Mouse (Mus musculus) right cerebral cortex, adult 18-20 months (tissue): Measurements from ENCODE around the gene Upf1.

Experiments used
- DNase-seq: peaks from one replicate; pipeline ENCODE4 v3.0.0; 2022; ENCODE audit warnings: mixed read lengths

The Upf1 gene

GRCm38 (mm10) chr8:70353194-70353817 lies at the start of gene Upf1:
TSS of gene Upf1 (minus strand) at chr8:70353278.
- peak; percentile 99 for DNase-seq

DNA sequence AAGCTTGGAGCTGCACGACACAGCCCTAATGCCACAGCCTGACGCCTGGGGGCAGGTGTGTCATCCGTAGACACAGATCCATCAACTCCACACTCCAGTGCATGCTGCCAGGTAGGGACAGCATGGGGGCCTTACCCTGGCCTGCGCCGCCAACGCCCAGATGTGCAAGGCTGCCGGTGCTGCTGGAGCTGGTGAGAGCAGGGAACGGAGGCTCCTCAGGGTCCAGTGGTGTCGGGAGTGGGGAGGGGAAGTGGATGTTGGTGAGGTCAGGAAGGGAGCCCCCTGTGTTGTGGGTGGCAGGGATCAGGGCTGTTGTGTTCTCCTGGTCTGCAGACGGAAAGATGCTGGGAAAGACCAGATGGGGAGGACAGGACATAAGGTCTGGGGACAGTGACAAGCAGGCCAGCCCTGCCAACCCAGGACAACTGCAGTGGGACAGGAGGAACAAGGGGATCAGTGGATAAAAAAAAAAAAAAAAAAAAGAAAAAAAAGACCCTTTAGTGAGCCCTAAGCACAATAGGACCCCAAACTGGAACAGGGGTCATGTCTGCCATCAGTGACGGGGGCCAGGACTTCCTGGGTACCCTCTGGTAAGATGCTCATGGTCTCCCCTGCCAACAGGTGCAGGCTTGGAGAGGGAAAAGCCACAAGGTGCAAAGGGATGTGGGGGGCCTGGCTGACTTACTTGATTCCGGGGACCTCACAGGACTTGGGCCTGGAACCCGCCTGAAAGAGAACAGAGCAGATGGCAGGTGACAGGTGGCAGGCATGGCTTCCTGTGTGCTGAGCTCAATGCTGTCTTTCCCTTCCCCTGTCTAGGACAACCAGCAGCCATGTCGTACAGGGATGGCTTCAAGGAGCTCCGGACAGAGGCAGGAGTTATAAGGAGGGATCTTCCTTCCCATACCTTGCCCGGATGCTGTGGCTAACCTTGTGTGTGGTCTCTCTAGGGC lies 44.8 kb upstream of the Upf1 start:
- DNase-seq = no peak

DNA sequence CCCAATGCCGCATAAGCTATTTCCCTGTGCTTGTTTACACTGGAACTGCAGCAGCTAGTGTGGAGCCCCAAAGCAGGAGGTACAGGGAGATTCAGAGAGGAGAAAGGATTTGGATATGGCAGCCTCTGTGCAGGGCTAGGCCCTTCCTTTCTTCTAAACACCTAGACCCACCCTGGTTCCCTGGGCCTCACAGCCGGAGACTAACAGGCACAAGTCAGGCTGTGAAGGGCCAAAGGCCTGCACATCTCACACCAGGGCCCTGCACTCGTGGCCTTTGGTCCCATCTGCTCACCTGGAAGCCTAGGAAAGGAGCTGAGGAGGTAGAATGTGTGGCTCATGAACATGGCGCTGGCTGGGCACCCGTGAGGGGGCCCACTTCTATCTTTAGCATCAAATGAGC lies 43.1 kb upstream of the Upf1 start:
- DNase-seq = no peak

GRCm38 (mm10) chr8:70395649-70396048 lies 42.6 kb upstream of the Upf1 start:
- no peak for DNase-seq

DNA sequence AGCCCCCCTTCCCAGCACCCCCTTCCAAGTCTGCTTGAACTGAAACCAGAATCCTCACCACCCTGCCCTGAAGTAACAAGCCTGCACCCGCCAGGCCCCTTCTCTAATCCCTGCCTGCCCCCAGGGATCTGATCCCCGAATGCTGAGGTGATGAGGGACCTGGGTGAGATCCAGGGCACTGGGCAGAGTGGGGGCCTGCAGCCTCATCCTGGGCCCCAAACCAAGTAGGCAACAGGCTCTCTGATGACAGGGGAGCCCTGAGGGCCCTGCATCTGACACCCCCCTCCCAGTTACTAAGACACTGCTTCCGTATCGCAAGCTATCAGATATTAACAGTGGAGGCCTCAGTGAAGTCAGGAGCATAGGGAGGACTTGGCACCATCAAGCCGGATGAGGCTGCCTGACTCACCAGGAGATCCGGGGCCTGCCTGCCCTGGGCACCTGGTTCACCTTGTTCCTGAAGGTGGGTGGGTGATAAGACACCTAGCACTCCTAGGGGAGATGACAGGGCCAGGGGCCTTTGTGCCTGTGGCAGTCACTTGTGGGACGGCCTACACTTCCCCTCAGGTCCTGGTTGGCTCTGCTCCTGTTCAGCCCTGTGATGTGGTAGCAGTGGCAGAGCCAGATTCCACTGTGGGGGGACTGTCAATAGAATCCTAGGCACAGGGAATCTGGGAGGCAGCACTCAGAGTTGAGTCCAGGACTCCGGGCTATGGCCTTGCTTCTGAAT lies 41.4 kb upstream of the Upf1 start:
- DNase-seq = no peak

DNA sequence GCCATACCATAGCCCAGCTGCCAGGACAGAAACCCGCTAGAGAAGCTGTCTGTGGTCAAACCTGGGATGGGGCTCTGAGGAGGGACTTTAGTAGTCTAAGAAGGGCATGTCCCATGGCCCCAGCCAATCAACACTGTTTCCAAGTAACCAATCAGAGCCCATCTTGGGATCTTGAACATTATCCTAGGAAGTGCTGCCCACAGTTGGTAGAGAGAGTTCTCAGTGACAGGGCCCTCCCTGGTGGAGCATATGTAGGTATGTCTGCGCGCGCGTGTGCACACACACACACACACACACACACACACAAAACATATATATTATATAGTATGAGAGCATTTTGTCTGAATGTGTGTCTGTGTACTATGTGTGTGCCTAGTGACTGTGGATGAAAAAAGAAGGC lies 40.0 kb upstream of the Upf1 start:
- no peak for DNase-seq

GRCm38 (mm10) chr8:70389678-70390077 lies 36.6 kb upstream of the Upf1 start:
- DNase-seq = no peak

- DNase-seq = peak; percentile 48
Observed at GRCm38 (mm10) chr8:70383287-70383686, 30.2 kb upstream of the Upf1 start.

DNA sequence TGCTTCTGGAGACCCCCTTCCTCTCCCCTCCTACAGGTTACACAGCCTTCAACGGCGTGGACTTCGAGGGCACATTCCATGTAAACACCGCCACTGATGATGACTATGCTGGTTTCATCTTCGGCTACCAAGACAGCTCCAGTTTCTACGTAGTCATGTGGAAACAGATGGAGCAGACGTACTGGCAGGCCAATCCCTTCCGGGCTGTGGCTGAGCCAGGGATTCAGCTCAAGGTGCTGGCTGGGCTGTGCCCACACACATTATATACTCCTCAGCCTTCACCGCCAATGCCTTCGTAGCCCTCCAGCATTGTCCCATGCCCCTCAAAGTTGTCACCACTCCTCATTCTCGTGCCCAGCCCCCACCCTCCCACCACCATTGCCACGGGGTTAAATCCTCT lies 27.0 kb upstream of the Upf1 start:
- DNase-seq = peak; percentile 31

GRCm38 (mm10) chr8:70377049-70377448 lies 24.0 kb upstream of the Upf1 start:
- DNase-seq = no peak

- DNase-seq = no peak
Observed at GRCm38 (mm10) chr8:70376275-70376741, 23.2 kb upstream of the Upf1 start.

DNA sequence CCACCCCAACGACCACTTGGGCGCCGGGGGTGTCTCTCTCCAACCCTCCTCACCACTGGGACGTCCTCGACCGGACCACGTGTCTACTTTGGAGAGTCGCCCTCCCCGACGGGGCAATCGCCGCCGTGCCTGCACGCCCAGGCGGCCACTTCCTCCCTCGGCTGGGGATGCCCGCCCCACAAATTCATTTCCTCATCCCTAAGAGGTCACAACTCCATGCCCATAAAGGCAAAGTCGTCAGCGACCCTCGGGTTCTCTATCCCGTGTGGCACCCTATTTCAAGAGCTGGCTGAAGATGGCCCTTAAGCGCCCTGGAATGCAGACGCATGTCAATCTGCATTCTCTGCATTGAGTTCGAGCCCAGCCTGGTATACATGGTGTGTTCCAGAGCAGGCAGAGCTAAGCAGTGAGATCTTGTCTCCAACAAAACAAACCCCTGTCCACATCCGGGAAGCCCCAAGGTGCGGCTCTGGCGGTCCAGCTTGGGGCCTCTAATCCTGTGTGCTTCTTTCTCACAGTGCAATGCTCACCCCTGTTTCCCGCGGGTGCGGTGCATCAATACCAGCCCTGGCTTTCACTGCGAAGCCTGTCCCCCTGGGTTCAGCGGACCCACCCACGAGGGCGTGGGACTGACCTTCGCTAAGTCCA lies 22.3 kb upstream of the Upf1 start:
- no peak for DNase-seq

DNA sequence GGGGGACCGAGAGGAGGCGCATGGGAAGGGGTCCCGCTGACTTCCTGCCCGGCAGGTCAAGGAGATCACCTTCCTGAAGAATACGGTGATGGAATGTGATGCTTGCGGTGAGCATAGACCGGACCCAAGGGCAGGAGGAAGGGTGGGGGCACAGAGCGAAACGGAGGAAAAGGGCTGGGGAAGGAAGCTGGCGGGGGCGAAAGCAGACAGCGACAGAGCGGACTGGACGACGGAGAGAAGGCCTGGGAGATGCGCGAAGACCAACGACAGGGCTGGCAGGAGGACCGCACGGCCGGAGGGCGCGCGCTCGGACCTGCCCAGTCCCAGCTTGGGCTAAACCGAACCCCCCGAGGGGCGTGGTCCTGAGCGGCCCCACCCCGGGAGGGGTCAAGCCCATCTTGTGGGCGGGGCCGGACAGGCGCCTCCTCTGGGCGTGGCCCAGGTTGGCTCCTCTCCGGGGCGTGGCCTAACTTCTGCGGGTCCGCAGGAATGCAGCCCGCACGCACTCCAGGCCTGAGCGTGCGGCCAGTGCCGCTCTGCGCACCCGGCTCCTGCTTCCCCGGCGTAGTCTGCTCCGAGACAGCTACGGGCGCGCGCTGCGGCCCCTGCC lies 21.3 kb upstream of the Upf1 start:
- DNase-seq = no peak

DNA sequence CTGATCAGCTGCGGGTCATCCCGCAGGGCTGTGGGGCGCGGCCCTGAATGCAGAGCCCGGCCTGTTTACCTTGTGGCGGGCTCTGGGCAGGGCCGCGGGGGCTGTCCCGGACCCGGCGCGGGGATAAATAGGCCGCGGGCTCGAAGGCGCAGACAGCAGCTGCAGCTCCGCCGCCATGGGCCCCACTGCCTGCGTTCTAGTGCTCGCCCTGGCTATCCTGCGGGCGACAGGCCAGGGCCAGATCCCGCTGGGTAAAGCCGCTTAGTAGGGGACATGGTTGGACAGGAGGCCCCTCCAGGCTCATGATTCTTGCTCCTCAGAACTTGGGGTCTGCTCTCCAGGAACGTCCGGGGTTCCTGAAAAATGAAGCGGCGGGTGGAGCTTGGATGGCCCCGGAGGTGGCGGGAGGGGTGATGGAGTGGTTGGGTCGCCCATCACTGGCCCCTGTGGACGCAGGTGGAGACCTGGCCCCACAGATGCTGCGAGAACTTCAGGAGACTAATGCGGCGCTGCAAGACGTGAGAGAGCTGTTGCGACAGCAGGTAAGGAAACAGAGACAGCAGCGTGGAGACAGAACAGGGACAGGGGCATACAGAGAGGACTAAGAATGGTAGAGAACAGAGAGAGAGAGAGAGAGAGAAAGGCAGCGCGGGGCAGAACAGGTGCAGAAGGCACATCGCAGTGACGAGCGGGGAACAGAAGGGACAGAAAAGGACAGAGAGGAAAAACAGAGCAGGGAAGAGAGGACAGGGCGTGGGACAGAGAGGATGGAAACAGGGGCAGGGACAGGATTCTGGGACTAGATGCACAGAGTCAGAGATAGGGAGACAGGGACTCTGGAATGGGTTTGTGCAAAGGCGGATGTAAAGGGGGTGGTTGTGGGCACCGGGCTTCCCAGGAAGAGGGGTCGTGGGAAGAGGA lies 20.6 kb upstream of the Upf1 start, which contains the start of gene Comp:
Gene Comp, plus strand, starts transcription at position 162 of the 921 bp plus-strand sequence.
- no peak for DNase-seq

GRCm38 (mm10) chr8:70371951-70372350 lies 18.9 kb upstream of the Upf1 start:
- no peak for DNase-seq

DNA sequence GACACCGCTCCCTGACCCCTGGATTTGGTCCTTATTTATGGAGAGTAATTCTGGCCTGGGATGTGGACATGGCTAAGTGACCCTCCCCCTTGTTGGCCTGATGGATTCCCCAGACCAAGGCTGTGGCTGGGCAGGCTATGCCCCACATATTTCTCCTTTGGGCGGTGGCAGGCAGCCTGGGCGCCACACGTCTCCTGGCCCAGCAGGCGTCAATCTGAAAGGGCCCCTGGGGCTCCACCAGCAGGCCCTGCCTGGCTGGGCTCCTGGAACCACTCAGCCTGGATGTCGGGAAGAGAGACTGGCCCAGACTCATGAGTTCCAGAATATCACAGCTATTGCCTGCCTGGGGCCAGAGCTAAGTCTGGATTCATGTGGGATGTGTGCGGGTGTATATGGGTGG lies 17.4 kb upstream of the Upf1 start:
- DNase-seq = no peak

- DNase-seq = no peak
Observed at GRCm38 (mm10) chr8:70366588-70366987, 13.5 kb upstream of the Upf1 start.

GRCm38 (mm10) chr8:70364066-70364465 lies 11.0 kb upstream of the Upf1 start:
- no peak for DNase-seq

- DNase-seq = no peak
Observed at GRCm38 (mm10) chr8:70361484-70362032, 8.5 kb upstream of the Upf1 start.

GRCm38 (mm10) chr8:70360769-70361168 lies 7.7 kb upstream of the Upf1 start:
- DNase-seq = no peak

DNA sequence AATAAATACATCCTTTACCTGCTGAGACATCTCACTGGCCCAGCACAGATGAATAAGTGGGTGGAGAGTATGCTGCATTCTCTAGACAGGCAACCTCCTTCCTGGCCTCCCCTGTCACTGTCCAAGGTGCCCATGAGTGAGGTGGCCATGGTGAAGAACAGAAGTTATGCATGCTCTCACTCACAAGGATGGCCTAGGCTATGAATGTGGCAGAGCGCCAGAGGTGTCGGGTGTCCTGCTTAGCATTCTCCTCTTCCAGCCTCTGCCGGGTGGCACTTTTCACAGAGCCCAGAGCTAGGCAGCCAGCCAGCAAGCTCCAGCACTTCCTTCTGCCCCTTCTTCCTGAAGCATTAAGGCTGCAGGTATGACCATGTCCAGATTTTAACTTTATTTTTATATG lies 6.3 kb upstream of the Upf1 start:
- no peak for DNase-seq
